Mouse (Mus musculus) liver, adult 2 months (tissue): Measurements from ENCODE around the gene Rusc1.
A peak's percentile ranks its signal among the peaks of the same experiment; 100 is the strongest.

ENCODE experiments used
- CTCF ChIP-seq: fragments of 200-500 bp; IDR thresholded peaks from 2 replicates; pipeline ENCODE4 v1.5.1; 2011; ENCODE audit warnings: low read depth, low read length, control low read depth
- POLR2A ChIP-seq: fragments of 200-500 bp; IDR thresholded peaks from 2 replicates; pipeline ENCODE4 v1.6.1; 2011; ENCODE audit warnings: low read length, control low read depth; ENCODE audit not compliant: insufficient read depth; ENCODE audit errors: extremely low read depth

GRCm38 (mm10) chr3:89132285-89133062 is 39.4 kb upstream of the Rusc1 start:
- peak; percentile 77 for TF ChIP-seq CTCF
- TF ChIP-seq POLR2A = no peak
